Mouse (Mus musculus) brain, adult 2 months (tissue): ENCODE results near the gene Abcc1.

Experiments
- DNase-seq: peaks from one replicate; pipeline ENCODE4 v3.0.0; 2011; ENCODE audit warnings: low read depth, low spot score

Gene Abcc1

DNA sequence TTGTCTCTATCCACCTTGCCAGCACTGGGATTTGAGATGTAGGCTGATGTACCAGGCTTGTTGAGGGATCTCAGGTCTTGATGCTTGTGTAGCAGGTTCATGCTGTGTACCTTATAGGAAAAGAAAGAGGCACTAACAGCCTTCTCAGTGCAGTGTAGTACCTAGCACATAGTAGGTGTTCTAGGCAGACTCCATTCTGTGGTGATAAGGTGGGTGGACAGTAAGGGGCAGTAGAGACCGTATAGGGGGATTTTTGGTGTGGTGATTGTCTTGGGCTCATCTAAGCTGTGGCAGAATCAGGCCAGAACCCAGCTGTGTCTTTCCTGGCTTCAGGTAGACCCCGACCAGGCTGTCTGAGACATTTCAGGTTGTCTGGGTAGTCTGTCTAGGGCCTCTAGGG is 15.0 kb downstream of the Abcc1 start:
- DNase-seq, result no peak

DNA sequence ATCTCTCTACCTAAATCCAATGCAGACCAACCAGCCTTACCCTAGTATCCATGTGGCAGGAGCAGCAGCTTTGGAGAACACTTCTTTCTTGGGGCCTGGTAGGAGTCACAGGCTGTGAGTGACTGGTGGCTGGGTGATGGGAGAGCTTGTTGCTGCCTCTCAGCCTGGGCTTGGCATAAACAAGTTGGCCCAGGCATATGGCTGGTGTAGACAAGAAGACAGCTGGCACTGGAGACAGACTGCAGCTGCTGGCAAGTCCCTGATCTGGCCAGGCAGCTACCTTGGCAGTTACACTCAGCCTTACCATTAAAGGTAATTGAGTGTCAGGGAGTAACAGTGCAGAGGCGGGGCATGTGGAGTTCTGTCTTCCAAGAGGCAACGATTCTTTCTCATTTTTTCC is 16.0 kb downstream of the Abcc1 start:
- peak; percentile 89 for DNase-seq

DNA sequence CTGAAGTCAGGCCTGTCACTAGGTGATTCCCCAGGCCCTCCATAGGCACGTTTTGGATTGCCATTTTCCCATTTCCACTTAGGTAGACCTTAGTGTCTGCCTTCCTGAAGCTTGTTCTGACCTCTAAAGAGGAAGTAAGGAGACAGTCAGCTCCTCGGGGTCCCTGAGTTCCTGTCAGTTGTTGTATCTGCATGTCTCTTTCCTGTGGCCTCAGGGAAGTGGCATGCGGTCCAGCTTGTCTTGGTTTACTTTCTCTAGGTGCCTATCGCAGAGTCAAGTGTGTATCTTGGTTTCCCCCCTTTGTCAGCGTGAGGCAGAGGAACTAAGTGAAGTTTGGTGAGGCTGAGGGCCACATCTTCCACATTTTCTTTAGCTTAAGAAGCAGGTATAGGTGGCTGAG is 17.3 kb downstream of the Abcc1 start:
- DNase-seq, result no peak

DNA sequence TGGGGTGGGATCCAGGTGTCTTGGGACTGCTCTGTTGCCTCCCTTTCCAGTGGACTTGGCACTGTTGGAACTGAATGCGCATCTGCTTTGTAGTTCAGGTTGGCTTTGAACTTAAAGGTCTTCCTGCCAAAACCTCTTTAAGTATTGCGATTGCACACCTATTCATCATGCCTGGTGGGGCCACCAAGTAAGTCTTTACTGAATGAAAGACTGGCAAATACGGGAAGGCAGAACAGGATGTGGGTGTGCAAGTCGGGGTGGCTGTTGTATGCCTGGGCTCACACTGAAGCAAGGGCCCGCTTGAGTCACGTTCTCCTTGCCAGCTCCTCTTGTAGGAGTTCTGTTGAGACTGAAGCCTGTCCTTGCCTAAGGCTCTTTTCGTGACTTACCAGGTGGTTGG is 18.5 kb downstream of the Abcc1 start:
- DNase-seq, result peak; percentile 32

DNA sequence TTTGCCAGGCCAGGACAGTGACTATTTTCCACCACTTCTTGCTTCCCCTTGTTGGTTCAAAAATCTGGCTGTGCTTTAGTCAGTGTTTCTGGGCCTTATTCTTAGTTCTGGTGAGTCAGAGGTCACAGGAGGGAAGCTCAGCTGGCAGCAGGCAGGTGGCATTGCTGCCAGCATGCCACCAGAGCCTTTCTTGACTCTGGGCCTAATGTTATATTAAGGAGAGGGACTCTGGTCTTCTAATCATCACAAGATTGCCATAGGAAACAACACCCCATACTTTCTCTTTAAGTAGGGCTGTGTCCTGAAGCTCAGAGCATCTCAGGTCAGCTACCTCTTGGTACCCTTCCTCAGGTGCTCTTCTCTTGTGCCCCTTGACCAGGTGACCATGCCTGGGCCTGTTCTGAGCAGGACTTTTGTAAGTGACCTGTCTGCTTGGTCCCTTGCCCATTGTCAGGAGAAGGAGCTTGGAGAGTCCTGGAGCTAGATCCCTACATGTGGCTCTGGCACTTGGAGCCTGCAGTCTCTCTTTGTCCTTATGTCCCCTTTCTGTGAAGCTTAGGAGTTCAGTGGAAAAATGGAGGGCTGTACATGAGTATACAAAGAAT is 19.8 kb downstream of the Abcc1 start:
- DNase-seq, result peak; percentile 56

DNA sequence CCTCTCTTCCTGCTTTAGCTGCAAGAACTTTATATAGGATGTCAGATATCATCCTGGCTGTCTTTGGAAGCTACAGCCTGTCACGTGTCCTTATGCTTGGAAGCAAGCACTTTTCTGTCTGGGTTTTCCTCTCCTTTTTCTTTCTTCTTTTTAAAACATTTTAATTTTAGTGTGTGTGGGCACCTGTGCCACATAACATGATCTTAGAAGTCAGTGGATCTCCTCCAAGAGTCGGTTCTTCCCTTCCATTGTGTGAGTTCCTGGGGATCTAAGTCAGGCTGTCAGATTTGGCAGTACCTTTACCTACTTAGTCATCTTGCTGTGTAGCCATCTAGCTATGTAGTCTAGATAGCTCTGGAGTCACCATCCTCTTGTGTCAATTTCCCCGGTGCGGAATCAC is 37.9 kb downstream of the Abcc1 start:
- DNase-seq, result peak; percentile 75

DNA sequence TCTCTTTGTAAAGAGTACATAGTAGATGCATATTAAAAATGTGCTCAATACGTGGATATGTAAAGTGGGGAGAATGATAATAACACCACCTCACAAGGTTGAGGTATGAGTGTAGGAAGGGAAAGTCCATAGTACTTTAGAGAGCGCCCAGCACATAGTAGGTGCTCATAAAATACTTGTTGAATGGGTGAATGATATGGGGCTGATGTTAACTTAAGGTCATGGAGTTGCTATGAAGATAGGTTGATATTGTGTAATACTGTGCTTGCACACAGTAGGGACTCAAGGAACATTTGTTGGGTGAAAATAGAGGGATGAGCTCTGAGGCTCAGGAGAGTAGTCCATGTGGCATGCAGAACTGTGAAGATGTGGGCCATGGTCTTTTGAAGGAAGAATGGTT is 42.1 kb downstream of the Abcc1 start:
- DNase-seq, result no peak

DNA sequence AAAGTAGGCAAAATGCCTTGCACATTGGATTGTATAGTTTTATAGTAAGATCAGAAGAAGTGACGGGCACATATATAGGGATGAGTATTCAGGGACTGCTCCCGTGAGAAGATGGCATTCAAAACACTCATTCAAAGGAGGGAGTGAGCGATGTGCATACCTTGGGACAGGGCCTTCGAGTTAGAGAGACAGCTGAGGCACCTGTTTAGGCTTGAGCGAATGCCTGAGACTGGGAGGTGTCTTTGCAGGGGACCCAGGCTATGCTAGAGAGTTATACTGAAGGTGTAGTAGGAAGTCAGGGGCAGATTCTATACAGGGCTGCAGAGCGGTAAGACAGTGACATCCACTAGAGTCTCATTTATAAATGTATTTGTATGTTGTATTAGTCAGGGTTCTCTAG is 44.3 kb downstream of the Abcc1 start:
- no peak for DNase-seq

DNA sequence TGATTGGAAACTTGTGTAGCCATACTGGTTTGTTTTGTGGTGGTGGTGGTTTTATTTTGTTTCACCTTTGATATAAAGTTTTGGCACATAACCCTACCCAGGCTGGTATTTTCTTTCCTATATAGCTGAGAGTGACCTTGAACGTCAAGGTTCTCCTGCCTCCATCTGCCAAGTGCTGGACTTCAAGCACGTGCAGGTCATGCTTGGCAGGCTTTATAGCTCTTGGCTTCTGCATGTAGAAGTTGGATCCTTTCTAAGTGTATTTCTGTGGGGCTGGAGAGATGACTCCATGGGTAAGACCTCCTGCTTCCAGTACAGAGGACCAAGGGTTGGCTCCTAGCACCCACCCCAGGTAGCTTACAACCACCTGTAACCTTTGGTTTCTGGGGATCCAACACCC is 47.8 kb downstream of the Abcc1 start:
- DNase-seq, result no peak

DNA sequence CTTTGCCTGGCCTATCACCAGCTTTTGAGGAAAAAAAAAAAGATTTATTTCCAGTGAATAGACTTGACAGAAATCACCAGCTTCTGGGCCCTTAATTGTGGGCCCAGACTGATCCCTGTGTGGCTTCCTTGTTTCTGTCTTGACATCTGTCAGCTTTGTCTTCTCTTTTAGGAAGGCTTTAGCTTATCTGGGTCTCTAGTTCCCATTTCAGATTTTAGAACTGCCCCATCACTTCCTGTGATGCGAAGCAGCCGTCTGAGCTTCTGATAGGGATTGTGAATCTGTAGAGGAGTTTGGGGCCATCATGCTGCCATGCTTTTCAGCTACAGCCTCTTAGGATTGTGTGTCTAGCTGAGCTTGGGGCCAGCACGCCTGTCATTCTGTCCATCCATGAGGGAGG is 48.4 kb downstream of the Abcc1 start:
- peak; percentile 16 for DNase-seq

DNA sequence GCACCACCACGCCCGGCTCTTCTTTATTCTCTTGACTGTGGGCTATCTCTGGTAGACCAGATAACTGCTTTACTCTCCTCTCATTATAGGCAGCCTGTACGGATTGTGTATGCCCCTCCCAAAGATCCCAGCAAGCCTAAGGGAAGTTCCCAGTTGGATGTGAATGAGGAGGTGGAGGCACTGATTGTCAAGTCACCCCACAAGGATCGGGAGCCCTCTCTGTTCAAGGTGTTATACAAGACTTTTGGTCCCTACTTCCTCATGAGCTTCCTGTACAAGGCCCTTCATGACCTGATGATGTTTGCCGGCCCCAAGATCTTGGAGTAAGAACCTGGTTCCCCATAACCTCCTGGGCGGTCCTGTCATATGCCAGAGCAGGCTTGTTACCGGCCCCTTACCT is 49.3 kb downstream of the Abcc1 start:
- no peak for DNase-seq

DNA sequence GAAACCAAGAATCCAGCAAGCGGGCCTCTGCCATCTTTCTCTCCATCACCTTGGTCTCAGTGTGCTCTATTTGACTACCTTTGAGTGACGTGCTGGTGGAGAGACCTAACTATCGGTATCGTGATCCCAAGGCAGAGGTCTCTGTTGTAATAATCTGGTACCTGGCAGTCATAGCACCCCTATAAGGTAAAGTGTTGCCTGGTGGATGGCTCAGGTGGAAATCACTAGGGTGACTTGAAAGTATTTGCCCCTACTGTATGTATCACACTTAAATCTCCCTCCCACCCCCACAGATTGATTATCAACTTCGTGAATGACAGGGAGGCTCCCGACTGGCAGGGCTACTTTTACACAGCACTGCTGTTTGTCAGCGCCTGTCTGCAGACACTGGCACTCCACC is 49.8 kb downstream of the Abcc1 start:
- no peak for DNase-seq

DNA sequence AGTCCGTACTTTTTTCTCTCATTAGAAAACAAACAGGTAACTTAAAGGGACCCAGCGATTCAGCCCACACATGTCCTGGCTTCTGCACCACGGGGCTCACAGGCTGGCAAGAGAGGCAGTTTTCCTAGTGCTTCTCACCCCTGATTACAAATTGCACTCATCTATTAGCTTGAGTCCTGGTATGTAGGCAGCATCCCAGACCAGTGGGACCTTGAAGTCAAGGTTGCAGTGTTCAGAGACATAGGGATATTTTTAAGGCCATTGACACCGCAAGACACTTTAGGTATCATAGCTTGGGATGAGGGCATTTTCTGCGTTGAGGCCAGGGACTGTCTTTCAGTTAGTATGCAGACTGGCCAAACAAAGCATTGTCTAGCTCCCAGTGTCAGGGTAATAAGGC is 51.2 kb downstream of the Abcc1 start:
- DNase-seq, result no peak

DNA sequence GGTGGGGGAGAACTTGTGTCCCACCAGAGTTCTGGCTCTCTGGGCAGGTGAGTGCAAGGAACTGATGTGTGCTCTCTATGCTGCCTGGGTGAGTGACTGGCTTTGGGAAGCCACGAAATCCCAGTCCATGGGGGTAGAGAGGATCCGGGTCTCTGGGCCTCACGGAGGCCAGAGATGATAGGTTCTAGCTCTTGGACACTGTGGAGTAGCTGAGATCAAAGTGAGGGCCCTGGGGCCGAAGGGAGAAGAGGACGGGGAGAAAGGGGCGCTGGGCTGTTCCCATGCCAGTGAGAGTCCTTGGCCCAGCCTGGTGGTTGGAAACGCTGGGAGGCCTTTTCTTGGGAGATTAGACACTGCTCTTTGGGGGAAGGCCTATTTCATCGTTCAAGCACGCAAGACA is 53.8 kb downstream of the Abcc1 start:
- DNase-seq, result no peak

DNA sequence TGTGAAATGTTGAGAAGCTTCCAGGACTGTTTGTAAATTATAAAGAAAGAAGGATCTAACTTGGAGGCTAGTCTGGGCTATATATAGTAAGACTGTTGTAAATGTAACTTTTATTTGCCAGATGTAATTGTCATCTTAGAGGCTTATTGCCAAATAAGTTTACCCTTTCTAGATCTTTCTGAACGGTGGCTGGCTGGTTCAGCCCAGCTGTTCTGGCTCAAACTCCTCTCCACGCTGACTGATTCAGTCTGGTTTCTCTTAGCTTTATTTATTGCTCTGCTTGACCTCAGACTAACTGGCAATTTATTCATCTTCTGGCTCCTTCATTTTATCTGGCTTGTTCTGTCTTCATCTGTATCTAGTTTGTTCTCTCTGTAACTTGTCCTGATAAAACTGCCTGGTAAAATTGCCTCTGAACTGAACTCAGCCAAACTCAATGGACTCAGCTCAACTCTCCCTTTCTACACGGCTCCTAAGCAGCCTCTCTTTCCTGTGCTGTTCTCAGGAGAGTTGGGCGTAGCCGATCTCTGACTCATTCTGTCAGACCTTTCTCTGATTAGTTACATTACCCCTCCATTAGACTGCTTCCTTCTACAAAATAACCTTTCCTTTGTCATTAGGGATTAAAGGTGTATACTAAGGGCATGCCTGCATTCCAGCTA is 55.7 kb downstream of the Abcc1 start:
- DNase-seq, result peak; percentile 19

DNA sequence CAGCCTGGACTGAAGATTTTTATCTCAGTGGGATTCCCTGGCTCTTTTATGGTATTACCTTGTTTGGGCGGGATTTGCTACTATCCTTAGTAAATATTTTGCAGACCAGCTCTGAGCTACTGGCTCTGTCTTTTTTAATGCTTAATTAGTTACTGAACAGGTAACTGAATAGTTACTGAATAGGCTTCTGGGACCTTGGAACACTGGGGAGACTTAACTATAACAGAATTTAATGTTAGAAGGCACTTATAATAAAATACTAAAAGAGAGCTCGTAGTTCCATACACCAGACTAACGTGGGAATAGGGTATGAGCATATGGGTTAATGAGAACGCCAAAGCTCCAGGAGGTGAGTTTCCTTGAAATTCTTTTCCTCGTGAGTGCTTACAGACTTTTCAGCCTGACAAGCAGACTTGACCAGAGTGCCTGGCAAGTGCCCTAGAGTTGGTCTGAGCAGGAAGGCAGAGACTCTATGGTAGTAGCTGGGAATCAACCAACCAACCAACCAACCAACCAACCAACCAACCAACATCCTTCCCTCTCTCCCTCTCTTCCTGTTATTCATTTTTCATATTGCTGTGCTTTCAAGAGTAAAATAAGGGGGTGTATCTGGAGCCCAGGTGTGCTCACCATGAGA is 59.3 kb downstream of the Abcc1 start:
- DNase-seq, result no peak

DNA sequence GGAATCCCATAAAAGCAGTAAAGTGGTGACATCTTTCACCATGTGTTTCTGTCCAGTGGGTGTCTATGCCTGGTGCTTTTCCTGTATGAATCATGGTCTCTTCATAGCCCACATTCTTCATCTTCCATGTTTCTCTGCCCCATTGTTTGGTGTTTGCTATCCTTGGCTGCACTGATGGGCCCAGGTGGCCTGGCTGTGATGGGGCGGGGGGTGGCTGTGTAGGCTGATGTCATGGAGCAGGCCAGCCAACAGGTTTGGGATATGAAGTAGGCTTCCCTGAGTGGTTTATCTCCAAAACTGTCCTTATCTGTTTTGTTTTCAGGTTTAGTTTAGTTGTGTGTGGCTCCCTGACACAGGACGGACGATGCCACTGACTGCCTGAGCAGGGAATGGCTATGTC is 60.7 kb downstream of the Abcc1 start:
- DNase-seq, result no peak

DNA sequence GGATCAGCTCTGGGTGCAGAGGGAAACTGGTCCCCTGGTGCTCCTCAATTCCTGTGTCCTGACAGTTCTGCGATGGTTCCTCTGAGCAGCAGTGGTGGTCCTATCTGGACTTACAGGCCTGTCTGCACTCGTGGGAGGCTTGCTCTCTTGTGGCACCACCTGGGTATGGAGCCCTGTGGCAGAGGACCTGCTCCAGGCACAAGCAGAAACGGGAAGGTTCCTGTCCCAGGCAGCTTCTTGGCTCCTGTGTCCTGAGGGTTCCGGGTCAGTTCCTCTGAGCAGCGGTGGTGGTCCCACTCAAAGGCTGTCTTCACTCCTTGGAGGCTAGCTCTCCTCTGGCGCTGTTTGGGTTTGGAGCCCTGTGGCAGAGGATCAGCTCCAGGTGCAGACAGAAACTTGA is 68.0 kb downstream of the Abcc1 start:
- no peak for DNase-seq

DNA sequence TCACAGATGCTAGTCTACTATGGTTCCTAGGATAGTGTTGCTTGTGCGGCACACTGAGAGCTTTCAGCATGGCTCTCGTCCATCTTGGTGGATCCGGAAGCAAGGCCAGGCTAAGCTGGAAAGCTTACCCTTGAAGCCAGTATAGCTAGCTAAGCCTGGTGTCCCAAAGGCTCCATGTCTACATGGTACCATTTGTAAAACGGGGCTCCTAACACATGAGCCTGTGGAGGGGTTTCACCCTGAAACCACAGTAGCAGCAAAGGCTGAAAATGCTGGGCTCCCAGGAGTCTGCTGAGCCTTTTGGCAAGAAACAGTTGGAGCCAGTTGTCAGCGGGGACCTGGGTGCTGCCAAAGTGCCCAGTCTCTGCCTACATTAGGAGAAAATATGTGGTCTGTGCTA is 71.6 kb downstream of the Abcc1 start:
- no peak for DNase-seq

DNA sequence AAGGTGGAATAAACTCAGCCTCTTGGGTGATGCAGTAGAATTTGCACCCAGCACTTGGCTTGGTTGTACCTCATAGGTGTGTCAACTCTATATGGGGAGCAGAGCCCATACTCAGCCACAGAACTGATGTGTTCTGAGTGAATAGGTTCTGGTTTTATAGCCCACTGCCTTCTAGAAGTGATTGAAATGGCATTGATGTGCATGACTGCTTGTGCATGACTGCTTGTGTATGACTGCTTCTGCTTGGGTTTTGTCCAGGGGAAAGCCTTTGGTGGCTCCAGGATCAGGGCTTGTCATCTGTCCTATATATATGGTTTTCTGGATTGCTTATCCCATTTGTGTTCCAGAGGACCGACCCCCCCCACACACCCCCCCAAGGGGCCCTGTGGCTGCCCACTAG is 74.2 kb downstream of the Abcc1 start:
- DNase-seq, result no peak

DNA sequence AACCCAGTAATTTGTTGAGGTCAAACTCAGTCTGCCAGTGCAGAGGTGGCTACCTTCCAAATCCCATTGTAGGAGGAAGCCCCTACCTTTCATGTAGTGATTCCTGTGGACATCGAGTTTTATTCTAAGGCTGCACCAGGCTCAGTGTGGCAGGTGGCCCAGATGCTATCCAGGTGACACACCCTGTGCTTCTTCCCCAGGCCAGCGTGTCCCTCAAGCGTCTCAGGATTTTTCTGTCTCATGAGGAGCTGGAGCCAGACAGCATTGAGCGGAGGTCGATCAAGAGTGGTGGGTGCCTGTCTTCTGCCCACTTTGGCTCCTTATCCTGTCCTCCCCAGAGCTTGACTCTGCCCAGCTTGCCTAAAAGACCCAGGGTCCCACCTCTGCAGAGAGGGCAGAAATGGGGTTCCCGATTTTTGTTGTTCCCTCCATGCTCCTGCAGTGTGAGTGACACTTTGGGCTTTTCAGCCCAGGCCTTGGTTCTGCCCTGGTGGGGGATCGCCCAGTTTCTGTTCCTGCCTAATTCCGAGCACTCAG is 76.2 kb downstream of the Abcc1 start:
- DNase-seq, result no peak

DNA sequence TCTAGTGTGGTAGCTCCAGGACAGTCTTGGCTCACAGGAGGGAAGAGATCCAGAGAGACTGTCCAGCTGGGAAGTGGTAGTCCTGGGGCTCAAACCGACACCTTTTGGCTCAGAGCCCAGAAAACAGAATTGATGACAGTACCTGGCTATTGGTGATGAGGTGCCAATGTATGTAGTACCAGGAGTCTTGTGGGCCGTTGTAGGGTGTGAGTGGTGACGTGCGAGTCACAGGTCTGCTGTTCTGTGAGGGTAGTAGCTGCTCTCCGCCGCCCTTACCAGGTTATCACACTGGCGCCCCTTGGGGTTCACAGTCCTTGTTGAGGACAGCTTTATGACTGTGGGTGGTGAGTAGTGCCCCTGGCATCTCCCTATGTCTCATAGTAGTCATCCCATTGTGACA is 77.2 kb downstream of the Abcc1 start:
- no peak for DNase-seq

DNA sequence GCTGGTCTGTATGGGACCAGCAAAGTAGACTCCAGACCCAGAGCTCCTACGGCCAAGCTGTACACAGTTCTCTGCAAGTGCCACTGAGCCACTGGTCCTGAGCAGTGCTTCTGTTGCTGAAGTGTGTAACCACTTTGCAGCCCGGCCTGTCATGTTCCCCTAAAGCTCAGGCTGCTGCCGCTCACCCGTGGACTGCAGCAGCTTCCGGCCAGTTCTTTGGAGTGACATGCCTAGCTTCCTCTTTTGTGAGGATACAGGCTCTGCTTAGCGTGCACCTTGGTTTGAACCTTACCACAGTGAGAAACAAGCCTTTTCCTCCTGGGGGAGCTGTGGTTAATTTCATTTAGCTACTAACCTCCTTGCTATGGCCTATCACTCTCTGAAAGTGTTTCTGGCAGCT is 77.7 kb downstream of the Abcc1 start:
- no peak for DNase-seq
